Mouse (Mus musculus) lung, postnatal 4 days (tissue): ENCODE data around the gene Rbm20.
A peak's percentile ranks its signal among the peaks of the same experiment; 100 is the strongest.
"Not testable (repeated sequence)": the region's sequence is repeated elsewhere in the genome, so short reads cannot be mapped to it uniquely, and the experiment has no call there.

Source experiments
- DNase-seq, 2 experiments: peaks; one replicate each; pipeline ENCODE4 v3.0.0; 2021

Rbm20 gene

DNA sequence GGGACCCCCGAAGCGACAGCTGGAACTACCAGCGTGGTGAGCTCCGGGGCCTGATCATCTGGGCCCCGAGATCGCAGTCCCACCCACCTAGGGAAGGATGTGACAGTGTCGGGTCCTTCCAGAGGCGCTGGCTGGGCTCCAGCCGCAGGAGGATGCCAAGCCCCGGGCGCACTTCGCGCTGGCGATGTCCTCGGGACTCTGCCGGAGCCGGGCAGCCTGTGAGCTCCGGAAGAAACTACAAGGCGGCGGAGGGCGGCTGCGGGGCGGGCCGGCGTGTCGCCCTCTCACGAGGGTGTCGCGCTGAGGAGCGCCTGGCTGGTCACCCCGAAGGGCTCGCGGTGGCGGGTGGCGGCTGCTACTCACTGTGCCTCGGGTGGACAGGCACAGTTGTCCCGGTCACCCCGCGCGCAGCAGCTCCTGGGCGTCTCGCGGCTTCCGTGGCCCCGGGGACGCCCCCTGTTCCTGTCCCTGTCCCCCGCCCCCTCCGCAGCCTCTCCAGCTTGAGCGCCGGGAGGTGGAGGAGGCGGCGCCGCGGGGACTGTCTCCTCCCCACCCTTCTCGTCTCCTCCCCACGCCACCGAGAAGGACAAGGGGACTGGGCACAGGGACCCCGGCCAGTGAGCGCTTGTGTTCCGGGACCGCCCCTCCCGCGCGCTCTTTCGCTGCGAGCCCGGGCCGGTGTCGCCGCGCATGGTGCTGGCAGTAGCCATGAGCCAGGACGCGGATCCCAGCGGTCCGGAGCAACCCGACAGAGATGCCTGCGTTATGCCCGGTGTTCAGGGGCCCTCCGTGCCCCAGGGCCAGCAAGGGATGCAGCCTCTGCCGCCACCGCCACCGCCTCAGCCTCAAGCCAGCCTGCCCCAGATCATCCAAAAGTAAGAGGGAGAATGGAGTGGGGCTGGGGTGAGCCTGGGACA is at the start of gene Rbm20:
Gene Rbm20, plus strand, starts transcription at position 589 of the 917 bp plus-strand sequence.
- DNase-seq = peak; percentile 56 to 78

DNA sequence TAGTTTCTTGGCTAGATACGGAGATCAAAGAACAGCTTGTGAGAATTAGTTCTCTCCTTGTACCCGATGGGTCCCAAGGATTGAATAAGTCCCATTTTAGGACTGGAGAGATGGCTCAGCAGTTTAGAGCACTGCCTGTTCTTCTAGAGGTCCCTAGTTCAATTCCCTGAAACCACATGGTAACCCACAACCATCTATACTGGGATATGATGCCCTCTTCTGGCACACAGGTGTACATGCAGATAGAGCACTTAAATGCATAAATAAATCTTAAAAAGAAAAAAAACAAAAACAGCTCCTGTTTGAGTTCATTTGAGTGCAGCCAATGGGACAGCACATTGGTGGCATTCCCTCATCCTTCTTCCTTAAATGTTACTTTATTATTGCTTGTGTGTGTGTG is 39.1 kb upstream of the Rbm20 start:
- no peak for DNase-seq

DNA sequence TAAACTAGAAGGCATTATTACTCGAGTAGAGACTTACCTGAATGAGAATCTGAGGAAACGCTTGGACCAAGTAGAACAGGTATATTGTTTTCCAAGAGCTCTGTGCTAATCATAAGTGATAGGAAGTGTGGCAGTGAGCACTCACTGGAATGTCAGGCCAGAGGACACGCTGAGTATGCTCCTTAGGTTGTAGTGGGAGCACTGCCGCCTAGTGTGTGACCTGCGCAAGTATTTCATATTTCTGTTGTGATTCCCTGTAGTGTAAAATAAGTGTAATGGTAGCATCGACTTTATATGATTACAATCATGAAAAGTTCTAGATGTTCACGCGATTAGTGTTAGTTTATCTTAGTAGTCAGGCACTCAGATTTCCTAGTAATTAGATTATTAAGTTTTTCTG is 38.4 kb upstream of the Rbm20 start:
- no peak for DNase-seq

DNA sequence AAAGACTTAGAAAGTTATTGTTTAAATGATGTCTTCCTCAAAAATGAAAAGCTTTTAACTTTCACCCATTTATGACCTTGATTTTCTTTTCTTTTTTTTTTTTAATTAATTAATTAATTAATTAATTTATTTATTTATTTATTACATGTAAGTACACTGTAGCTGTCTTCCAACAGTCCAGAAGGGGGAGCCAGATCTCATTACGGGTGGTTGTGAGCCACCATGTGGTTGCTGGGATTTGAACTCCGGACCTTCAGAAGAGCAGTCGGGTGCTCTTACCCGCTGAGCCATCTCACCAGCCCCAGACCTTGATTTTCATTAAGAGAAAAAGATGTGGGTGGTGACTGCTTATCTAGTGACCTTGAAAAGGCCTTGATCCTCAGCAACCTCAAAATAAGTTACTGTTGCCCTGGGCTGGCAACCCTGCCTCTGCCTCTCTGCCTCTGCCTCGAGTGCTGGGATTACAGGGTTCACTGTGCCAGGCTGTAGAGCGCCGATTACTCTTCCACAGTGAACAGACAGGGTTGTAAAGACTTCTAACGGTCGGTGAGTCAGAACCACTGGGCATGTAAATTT is 33.0 kb upstream of the Rbm20 start:
- no peak for DNase-seq

DNA sequence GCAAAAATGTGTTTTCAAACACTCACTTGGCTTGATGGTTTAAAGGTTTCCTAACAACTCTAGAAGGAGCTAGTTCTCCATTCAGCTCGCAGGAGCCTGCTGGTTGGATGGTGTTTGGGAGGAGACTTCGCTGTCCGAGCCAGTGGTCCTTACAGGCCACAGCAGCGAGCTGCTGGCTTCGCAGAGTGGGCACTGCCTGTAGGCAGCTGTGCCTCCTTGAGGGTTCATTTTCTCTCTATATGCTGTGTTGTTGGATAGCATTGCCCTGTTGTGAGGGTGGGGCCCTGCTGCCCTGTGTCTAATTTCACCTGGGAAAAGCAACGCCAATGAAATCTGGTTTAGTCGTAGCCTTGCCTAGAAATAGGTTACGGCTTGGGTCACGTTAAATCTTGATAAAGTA is 29.8 kb upstream of the Rbm20 start:
- no peak for DNase-seq

DNA sequence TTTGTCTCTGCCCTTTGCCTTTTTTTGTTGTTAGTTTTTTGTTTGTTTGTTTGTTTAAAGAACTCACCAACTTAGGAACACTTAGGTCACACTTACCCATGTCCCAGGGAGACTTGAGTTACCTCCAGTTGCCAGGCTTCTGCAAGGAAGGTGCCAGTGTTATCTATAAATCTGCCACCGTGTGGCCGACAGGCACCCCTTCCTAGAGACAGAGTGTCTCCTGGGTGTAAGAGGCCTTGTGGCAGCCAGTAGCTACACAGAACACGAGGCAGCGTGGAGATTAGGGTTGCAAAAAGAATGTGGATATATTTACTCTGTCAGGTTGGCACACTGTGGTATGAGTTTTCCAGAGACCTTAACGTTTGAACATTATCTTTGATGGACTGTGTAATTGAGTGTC is 29.1 kb upstream of the Rbm20 start:
- no peak for DNase-seq

DNA sequence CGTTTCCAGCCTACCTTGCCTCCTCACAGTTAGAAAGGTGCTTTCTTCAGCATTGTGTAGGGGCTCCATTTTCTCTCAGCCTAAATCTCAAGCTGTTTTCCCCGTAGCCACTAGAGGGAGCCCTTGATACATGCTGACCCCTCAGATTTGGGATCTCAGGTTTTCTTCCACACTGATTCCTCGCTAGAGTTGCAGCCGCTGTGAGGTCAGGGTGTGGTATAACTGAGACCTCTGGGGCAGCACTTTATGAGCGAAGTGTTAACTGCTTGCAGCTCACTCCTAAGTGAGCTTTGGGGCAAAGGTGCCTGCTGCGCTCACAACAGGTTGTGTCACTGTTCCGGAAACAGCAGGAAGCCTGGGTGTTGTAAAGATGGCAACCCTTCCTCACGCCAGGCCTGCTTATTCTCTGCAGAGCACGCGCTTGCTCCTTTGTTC is 28.3 kb upstream of the Rbm20 start:
- peak; percentile 39 to 80 for DNase-seq

DNA sequence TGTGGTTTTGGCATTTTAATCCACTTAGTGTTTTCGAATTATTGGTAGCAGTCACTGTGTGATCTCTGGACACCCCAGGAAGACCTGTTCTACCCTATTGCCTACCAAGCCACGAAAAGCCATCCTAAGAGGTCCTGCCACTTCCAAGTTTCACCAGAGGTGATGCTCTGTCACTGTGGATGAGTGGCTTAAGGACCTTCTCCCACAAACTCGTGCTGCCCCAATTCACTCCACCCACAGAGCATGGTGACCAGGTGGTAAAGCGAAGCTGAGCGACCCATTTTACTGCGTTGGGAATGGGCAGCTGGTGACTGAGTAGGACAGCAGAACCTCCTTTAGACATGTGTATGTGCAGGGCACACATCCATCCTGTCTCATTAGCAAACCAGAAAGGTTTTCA is 27.7 kb upstream of the Rbm20 start:
- no peak for DNase-seq

DNA sequence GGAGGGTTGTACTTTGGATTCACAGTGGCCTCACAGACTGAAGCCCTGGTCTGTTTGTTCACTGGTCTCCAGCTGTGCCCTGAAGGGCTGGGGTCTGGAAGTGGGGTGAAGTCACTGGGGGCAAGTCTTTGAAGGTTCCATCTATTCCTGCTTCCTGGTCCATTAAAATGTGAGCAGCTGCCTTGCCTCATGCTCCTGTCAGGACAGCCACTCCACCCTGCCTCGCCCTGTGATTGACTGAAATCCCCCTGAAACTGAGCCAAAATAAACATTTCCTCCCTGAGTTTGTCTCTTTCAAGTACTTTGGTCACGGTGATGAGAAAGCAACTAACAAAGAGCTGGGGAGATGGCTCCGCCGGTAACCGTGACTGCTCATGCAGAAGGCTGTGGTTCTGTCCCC is 27.3 kb upstream of the Rbm20 start:
- no peak for DNase-seq

DNA sequence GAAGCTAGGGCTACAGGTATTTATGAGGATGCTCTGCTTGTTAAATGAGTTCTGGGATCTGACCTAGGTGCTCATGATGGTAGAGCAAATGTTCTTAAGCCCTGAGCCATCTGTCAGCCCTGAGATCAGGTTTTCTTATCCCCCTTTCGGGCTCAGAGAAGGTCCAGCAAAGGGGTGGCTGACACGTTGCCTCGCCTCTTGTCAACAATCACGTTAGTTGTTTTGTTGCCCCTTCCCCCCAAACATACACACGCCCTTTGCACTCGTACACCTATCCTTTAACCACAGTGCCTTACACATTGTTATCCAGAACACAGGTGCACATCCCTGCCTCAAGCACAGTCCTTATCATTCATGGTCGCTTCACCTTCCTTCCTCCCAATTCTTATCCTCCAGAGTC is 26.2 kb upstream of the Rbm20 start:
- no peak for DNase-seq

DNA sequence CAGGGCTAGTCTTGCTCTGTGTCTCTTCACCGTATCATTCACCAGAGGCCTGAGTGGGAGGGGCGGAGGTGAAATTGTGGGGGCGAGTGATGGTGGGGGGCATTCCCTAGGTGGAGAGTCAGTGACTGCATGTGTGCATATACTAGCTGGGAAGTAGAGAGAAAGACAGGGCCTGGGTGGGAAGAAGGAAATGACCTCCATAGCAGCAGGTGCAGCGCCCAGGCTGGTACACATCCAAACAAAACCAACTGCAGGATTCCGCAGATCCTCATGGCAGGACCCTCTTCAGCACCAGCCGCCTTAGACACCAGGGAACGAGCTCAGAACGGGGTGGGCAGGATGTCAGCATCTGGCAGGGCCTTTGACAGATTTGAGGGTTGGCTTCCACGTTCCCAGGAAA is 24.8 kb upstream of the Rbm20 start:
- no peak for DNase-seq

DNA sequence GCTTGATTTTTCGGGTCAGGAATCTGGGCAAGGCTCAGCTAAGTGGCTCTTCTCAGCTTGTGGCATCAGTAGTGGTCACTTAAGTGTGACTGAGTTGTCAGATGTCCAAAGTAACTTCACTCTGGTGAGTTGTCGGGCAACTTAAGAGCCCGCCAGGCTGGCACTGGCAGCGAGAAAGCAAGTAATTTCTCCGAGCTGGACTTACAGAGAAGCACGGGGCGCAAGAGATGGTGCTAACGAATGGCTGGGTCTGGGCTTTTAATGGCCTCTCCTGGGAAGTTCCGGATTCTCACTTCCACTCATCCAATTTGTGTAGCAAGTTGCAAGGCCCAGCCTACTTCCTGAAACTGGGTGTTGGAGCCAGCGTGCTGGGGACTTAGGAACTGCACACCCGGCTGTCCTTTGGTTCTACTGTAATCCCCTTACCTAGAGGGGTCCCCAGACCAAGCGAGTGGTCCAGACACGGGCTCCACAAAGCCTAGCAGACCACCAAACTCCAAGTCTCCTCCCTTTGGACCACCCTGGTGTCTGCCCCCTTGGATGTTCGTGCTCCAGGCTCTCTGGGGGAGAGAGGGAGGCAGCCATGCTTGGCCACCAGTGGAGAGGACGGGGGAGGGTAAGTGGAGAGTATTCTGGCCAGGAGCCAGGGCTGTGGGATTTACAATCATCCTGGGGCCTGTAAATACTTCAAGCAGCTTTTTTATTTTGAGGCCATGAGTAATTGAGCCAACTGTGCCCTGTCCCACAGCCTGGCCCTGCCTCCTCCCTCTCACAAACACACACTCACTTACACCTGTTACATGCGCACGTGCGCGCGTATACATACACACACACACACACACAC is 23.3 kb upstream of the Rbm20 start:
- peak; percentile 68 to 75 for DNase-seq

DNA sequence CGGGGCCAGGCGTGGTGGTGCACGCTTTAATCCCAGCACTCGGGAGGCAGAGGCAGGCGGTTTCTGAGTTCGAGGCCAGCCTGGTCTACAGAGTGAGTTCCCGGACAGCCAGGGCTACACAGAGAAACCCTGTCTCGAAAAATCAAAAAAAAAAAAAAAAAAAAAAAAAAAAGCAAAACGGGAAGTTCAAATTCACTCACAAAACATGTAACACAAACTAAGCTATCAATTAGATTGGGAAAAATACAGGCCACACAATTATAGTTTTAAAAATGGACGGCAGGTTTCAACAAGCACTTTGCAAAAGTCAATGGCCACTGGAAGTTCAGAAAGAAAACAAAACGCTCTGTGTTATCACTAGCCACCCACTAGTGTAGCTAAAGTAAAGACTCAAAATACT is 20.7 kb upstream of the Rbm20 start:
- not testable (repeated sequence) for DNase-seq

DNA sequence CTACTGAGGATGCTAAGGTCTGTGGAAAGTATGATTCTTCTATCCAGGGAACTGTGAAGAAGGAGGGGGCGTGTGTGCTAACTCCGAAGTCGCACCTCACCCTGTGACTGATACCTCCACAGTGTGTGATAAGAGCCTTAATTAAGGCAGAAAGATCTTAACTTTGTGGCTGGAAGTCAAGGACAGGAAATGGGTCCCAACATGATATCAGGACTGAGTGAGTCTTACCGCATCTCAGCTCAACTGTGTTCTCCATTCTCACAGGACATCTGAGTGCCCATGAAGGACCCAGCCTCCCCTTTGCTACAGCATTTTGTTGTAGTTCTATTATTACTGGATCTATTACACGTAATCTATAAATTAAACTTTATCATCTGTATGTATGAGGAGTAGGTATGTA is 19.7 kb upstream of the Rbm20 start:
- DNase-seq = no peak

DNA sequence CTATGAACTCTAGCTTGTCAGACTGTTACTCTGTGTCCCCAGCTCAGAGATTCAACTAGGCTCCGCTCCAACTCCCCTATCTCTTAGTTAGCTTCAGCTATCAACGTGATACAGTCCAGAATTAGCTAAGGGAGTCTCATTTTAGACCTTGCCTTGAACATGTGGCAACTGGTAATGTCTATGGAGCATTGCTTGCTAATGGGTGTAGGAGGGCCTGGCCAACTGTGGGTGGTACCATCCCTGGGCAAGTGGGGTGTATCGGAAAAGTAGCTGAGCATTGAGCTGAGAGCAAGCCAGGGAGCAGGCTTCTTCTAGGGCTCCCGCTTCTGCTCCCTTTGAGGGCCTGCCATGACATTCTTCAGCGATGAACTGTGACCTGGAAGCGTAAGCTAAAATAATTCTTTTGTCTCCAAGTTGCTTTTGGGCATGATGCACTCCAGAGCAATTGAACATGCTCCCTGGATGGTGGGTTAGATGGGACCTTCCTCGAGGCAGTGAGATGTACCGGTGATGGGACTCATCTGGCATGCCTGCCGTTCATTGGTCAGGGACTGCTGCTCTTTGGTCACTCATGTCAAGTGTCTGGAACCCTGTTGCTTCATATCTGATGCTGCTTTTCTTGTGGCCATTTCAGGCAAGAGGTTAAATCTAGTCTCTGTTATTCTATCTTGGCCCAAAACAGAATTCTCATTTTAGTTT is 16.2 kb upstream of the Rbm20 start:
- DNase-seq = no peak

DNA sequence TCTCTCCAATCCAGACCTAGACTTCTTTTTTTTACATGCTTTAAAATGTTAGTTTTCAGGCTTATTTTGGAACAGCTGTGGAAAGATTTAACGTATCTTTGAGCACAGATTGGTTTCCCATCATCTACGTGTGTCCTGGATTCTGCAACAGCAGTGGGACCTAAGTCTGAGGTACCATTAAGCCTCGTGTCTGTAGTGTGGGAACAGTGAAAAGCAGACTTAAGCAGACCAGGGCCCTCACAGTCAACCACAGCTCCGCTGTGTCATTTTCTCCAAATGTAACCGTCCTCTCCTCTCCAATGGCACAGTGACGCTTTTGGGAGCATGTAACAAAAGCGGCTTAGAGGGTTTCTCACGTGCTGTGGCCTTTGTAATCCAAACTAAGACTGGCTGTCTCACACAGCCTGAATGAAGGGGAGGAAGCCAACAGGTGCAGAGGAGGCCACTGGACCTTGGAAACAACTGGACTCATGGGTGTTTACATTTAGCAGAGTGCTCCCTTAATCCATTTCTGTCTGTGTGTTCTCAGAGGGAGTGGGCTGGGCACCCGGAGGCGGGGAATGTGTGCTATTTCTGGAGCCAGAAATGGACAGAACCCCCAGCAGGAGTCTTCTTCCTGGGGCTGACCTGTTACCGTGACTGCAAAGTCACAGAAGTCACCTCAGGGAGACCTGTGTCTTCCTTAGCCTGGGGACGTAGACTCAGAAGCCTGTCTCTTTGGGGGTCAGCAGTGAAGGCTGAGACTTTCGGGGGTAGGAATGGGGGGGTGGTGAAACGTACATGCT is 15.0 kb upstream of the Rbm20 start:
- no peak for DNase-seq

DNA sequence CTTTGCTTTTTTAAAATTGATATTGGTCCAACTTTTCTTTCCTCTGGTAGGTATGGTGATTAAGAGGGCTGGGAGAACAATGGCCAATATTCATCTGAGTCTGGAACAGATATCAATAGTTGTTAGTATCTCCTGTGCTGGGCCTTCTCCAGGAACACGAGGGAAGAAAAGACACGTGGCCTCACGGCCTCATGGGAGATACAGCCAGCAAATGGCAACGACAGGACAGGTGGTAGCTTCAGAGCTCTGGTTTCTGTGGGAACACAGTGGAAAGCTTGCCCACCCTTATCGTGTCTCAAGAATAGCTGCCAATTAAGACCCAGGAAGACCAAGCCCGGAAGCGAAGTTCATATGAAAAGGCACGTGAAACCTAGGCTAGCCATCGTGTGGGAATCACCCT is 12.3 kb upstream of the Rbm20 start:
- DNase-seq = no peak

DNA sequence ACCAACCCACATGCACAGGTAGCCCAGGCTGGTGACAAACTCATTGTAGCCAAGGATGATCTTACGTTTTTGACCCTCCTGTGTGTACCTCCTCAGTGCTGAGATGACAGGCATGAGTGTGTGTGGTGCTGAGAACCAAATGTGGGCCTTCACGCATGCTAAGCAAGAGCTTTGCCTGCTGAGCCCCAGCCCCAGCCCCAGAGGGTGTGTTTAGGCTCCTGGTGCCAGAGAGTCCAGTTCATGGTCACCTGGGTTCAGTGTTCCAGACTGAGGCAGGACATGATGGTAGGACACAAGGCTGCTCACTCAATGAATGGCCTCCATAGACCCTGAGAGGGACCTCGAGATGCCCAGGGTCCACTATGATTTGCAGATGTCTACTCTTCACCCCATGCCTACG is 11.7 kb upstream of the Rbm20 start:
- DNase-seq = no peak

DNA sequence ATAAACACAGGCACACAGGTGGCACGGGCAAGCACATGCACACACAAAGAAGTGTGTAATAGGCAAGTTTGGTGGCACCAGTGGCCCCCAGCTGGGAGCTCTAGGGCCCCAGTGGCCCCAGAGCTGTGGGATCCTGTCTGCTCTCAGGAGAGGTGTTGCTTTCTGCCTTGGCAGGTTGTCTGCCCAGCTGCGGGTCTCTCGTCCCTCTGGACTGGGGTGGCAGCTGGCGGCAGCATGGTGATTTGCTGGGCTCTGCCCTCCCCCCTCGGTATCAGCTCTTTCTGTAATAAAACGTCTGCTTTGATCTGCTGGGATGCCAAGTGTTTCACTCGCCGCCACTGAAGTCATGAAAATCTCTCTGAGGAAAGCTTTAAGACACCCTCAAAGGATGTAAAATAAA is 10.4 kb upstream of the Rbm20 start:
- no peak for DNase-seq

DNA sequence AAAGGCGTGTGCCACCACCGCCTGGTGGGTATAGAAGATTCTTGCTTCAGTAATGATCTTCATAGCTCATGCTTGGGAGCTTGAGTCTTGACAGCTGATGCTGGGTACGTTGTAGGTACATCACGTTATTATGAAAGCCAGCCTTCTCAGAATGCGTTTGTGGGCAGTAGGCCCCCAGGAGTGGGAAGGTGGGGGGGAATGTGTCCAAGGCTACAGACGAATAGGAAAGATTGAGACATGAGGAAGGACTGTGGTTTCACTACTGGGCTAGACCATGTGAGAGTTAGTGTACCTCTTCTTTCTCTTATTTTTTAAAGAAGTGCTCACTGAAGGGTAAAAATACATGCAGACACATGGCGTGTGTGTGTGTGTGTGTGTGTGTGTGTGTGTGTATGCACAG is 8.3 kb upstream of the Rbm20 start:
- no peak for DNase-seq

DNA sequence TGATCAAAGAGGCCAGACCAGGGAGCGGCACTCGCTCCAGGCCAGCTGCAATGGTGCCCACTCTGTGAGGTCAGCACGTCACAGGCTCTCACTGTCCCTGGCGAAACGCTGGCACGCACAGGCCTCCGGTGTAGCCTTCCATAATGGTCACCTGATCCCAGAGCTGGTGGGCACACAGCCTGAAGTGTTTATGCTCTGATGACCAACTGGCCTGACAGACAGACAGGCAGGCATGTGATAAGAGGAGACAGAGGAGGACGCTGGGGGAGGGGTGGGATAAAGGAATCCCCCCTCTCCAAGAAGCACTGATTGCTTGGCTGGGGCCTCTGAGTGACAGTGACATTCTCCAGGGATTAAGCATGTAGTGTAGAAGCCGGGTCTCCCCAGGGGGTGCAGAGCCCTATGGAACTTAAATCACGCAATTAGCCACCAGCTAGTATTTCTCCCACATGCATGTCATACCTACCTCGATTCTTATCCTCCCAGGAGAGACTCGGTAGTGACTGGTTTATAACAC is 6.4 kb upstream of the Rbm20 start:
- no peak for DNase-seq

DNA sequence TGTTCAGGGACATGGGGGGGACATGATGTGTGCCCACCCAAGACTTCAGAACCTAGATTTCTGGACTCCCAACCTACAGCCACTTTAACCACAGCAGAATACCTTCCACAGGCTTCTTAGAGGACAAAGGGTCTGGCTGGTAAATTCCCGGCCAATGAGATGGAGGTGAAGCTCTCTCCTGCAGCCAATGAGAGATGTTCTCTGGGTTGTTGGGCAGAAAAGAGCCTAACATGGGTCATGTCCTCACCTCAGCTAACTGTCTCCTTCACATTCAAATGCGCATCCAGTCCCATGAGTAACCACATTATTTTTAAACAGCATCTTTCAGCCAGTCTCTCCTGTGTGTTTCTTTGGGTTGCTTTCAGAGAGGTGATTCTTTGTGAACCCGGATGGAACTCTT is 5.7 kb upstream of the Rbm20 start:
- DNase-seq = no peak
